ENCODE assay signal across 27 mouse cellular contexts in genomic region chr15:6059361-6059760, GRCm38 (mm10).
DNase-seq lines count a peak whose midpoint lies in the region; ATAC-seq and TF ChIP-seq lines count a peak whose summit lies in the region.
"Had no signal": no experiment of that assay in that cellular context is flagged by ENCODE, and none has a peak within 500 bp of the region (broad histone marks: within the 10 kb centered on the region; RNA-seq: fewer than 3 reads in every experiment).

No protein-coding gene starts in this region.

- peak; percentile 79 for DNase-seq in liver, adult 2 months (ENCODE audit: extremely low read depth, low read depth, low spot score)
- DNase-seq in liver = no peak
- no peak for DNase-seq in liver, embryonic 14.5 days (ENCODE audit: low read depth in 3 of 3, low spot score in 3 of 3)
- no peak for DNase-seq in lung, postnatal 0 days (ENCODE audit: low spot score)
- DNase-seq in adrenal gland, postnatal 36 days = no peak
- no peak for DNase-seq in left cerebral cortex, adult 8-10 months (ENCODE audit: low spot score in 2 of 2)
- DNase-seq: cerebellum, adult 2 months; cerebellum, postnatal 14 days; gastrocnemius, postnatal 25 days; kidney, adult 8-10 months; kidney, postnatal 4 days; lung, adult 18-20 months; lung, postnatal 10 days had no signal

- TF ChIP-seq EP300 in liver, embryonic 14.5 days (IDR thresholded peaks at IDR 0.05; ENCODE audit: low read depth) = no peak
- TF ChIP-seq EP300 in lung, postnatal 0 days (IDR thresholded peaks at IDR 0.05) = no peak

- H3K4me1 ChIP-seq in liver, adult 2 months (ENCODE audit: control insufficient read depth, insufficient read depth, low read length) = peaks cover 6% of the 10 kb centered on the region; the same call in 1 of the 2 replicates
- peaks cover 27 to 29% of the 10 kb centered on the region in 2 experiments for H3K4me1 ChIP-seq in liver, embryonic 14.5 days (replicated peaks; ENCODE audit: control insufficient read depth in 2 of 2, insufficient read depth in 2 of 2, low read length in 1 of 2)
- no peaks in the 10 kb centered on the region for H3K4me1 ChIP-seq in lung, postnatal 0 days (ENCODE audit: insufficient read depth, low read depth, low read length)
- H3K4me1 ChIP-seq: forebrain, embryonic 10.5 days; forebrain, embryonic 15.5 days; intestine, embryonic 15.5 days had no signal

- TF ChIP-seq POLR2A in liver, adult 2 months (IDR thresholded peaks at IDR 0.05; ENCODE audit: extremely low read depth, insufficient read depth, low read length) = no peak

- H3K79me2 ChIP-seq in liver, adult 2 months (ENCODE audit: control insufficient read depth, insufficient read depth, low read length) = no peaks in the 10 kb centered on the region

- no peak overlapping the region for H3K9ac ChIP-seq in liver, adult 2 months (ENCODE audit: low read depth, low read length)
- H3K9ac ChIP-seq in liver, embryonic 14.5 days (replicated peaks) = peak overlapping the region; percentile 40; the same call in 1 of the 2 replicates
- no peak overlapping the region for H3K9ac ChIP-seq in lung, postnatal 0 days (replicated peaks; ENCODE audit: low read depth)
- H3K9ac ChIP-seq: embryonic facial prominence, embryonic 15.5 days; forebrain, embryonic 15.5 days; heart, embryonic 12.5 days; intestine, embryonic 15.5 days; neural tube, embryonic 13.5 days had no signal

- no peaks in the 10 kb centered on the region for H3K27me3 ChIP-seq in liver, adult 2 months (ENCODE audit: control insufficient read depth, insufficient read depth, low read length)
- no peaks in the 10 kb centered on the region for H3K27me3 ChIP-seq in liver, embryonic 14.5 days (ENCODE audit: control insufficient read depth, insufficient read depth, low read length)
- H3K27me3 ChIP-seq in lung, postnatal 0 days (replicated peaks; ENCODE audit: insufficient read depth, low read length) = no peaks in the 10 kb centered on the region
- H3K27me3 ChIP-seq: embryonic facial prominence, embryonic 15.5 days; forebrain, embryonic 15.5 days; heart, embryonic 12.5 days; intestine, embryonic 15.5 days; neural tube, embryonic 13.5 days had no signal

- no peak for TF ChIP-seq CTCF in liver, adult 2 months (IDR thresholded peaks at IDR 0.05; ENCODE audit: low read depth, low read length)
- no peak for TF ChIP-seq CTCF in liver, embryonic 14.5 days (IDR thresholded peaks at IDR 0.05; ENCODE audit: low read depth)
- no peak for TF ChIP-seq CTCF in lung, postnatal 0 days (IDR thresholded peaks at IDR 0.05)

- H3K4me2 ChIP-seq in liver, embryonic 14.5 days (ENCODE audit: low read depth) = peak overlapping the region; percentile 46
- H3K4me2 ChIP-seq in lung, postnatal 0 days (replicated peaks; ENCODE audit: low read depth, low read length) = no peak overlapping the region
- H3K4me2 ChIP-seq: embryonic facial prominence, embryonic 15.5 days; forebrain, embryonic 15.5 days; heart, embryonic 12.5 days; intestine, embryonic 15.5 days; midbrain, embryonic 11.5 days; neural tube, embryonic 13.5 days had no signal

- WGBS in liver, adult 2 months = 45% methylated on average over 2 of the region's 2 CpGs
- 38% methylated on average over 2 of the region's 2 CpGs for WGBS in liver, embryonic 14.5 days (ENCODE audit: insufficient replicate concordance)
- WGBS in lung, postnatal 0 days = 60% methylated on average over 2 of the region's 2 CpGs

- peak; percentile 59 for ATAC-seq in erythroid progenitor cell, adult 5-6 weeks (replicated peaks; ENCODE audit: low FRiP score, poor library complexity, severe bottlenecking)
- ATAC-seq in liver, embryonic 14.5 days (ENCODE audit: insufficient read depth) = peak; percentile 46; the same call in 1 of the 2 replicates
- ATAC-seq in lung, postnatal 0 days = no peak
- ATAC-seq: activated CD4-positive, CD25-positive, alpha-beta regulatory T cell, adult 4 months; CD4-positive, CD25-positive, alpha-beta regulatory T cell, adult 4 months; forebrain, embryonic 15.5 days; hindbrain, postnatal 0 days; intestine, embryonic 15.5 days had no signal

- no peaks in the 10 kb centered on the region for H3K36me3 ChIP-seq in liver, adult 2 months (ENCODE audit: control insufficient read depth, insufficient read depth, low read length)
- H3K36me3 ChIP-seq in liver, embryonic 14.5 days (replicated peaks; ENCODE audit: control insufficient read depth, insufficient read depth, low read depth) = no peaks in the 10 kb centered on the region
- no peaks in the 10 kb centered on the region for H3K36me3 ChIP-seq in lung, postnatal 0 days (ENCODE audit: insufficient read depth, low read length)
- H3K36me3 ChIP-seq: embryonic facial prominence, embryonic 10.5 days; embryonic facial prominence, embryonic 15.5 days; forebrain, embryonic 10.5 days; forebrain, embryonic 15.5 days; heart, embryonic 12.5 days; intestine, embryonic 15.5 days; neural tube, embryonic 13.5 days had no signal

- H3K9me3 ChIP-seq in liver, embryonic 14.5 days (ENCODE audit: control insufficient read depth, low read length) = no peaks in the 10 kb centered on the region
- no peaks in the 10 kb centered on the region for H3K9me3 ChIP-seq in lung, postnatal 0 days (ENCODE audit: low read length)
- H3K9me3 ChIP-seq: embryonic facial prominence, embryonic 10.5 days; embryonic facial prominence, embryonic 15.5 days; forebrain, embryonic 10.5 days; forebrain, embryonic 15.5 days; heart, embryonic 12.5 days; intestine, embryonic 15.5 days; neural tube, embryonic 13.5 days had no signal

- H3K4me3 ChIP-seq in liver, adult 2 months (ENCODE audit: insufficient read depth, low read depth, low read length) = no peak overlapping the region
- no peak overlapping the region for H3K4me3 ChIP-seq in liver, embryonic 14.5 days (ENCODE audit: insufficient read depth in 1 of 2, low read depth in 2 of 2, low read length in 2 of 2)
- no peak overlapping the region for H3K4me3 ChIP-seq in lung, postnatal 0 days (ENCODE audit: low read depth, low read length)
- H3K4me3 ChIP-seq: embryonic facial prominence, embryonic 10.5 days; embryonic facial prominence, embryonic 15.5 days; forebrain, embryonic 10.5 days; forebrain, embryonic 15.5 days; heart, embryonic 12.5 days; intestine, embryonic 15.5 days; neural tube, embryonic 13.5 days had no signal

- H3K27ac ChIP-seq in liver, adult 2 months (replicated peaks; ENCODE audit: insufficient read depth, low read depth, low read length) = peak overlapping the region; percentile 35; the same call in 1 of the 2 replicates
- H3K27ac ChIP-seq in liver, embryonic 14.5 days = peak overlapping the region; percentile 86
- H3K27ac ChIP-seq in lung, postnatal 0 days (ENCODE audit: low read length) = no peak overlapping the region
- H3K27ac ChIP-seq: embryonic facial prominence, embryonic 10.5 days; embryonic facial prominence, embryonic 15.5 days; forebrain, embryonic 10.5 days; forebrain, embryonic 15.5 days; hindbrain, postnatal 0 days; intestine, embryonic 15.5 days; kidney, postnatal 0 days; macrophage; neural tube, embryonic 13.5 days had no signal
